ENCODE assay signal across 13 mouse cellular contexts in genomic region chr14:100485489-100485888, GRCm38 (mm10).
DNase-seq lines count a peak whose midpoint lies in the region; ATAC-seq and TF ChIP-seq lines count a peak whose summit lies in the region.
"Had no signal": no experiment of that assay in that cellular context is flagged by ENCODE, and none has a peak within 500 bp of the region (broad histone marks: within the 10 kb centered on the region; RNA-seq: fewer than 3 reads in every experiment).

No protein-coding gene starts in this region.

- no peak overlapping the region for H3K27ac ChIP-seq in heart, embryonic 10.5 days
- no peak overlapping the region for H3K27ac ChIP-seq in midbrain, postnatal 0 days (ENCODE audit: low read depth, low read length)
- H3K27ac ChIP-seq in midbrain, embryonic 10.5 days (replicated peaks), result no peak overlapping the region
- H3K27ac ChIP-seq in stomach, postnatal 0 days (replicated peaks), result no peak overlapping the region
- H3K27ac ChIP-seq: embryonic facial prominence, embryonic 12.5 days; lung, embryonic 15.5 days had no signal

- TF ChIP-seq CTCF in midbrain, postnatal 0 days (IDR thresholded peaks at IDR 0.05), result peak; percentile 61
- peak; percentile 27; the same call in 1 of the 2 replicates for TF ChIP-seq CTCF in brain, embryonic 14.5 days (IDR thresholded peaks at IDR 0.05; ENCODE audit: borderline replicate concordance, extremely low read depth, insufficient read depth, insufficient read length)
- TF ChIP-seq CTCF in stomach, postnatal 0 days (IDR thresholded peaks at IDR 0.05; ENCODE audit: low read depth), result peak; percentile 73

- H3K4me1 ChIP-seq in heart, embryonic 10.5 days, result no peaks in the 10 kb centered on the region
- H3K4me1 ChIP-seq in midbrain, postnatal 0 days (ENCODE audit: insufficient read depth, low read length), result no peaks in the 10 kb centered on the region
- H3K4me1 ChIP-seq in midbrain, embryonic 10.5 days, result no peaks in the 10 kb centered on the region
- no peaks in the 10 kb centered on the region for H3K4me1 ChIP-seq in stomach, postnatal 0 days (replicated peaks; ENCODE audit: control insufficient read depth, insufficient read depth)
- H3K4me1 ChIP-seq: embryonic facial prominence, embryonic 12.5 days; lung, embryonic 15.5 days had no signal

- H3K9me3 ChIP-seq in heart, embryonic 10.5 days, result no peaks in the 10 kb centered on the region
- H3K9me3 ChIP-seq in midbrain, postnatal 0 days (ENCODE audit: low read length), result no peaks in the 10 kb centered on the region
- H3K9me3 ChIP-seq in midbrain, embryonic 10.5 days (replicated peaks), result no peaks in the 10 kb centered on the region
- H3K9me3 ChIP-seq in stomach, postnatal 0 days (ENCODE audit: control insufficient read depth, low read length), result no peaks in the 10 kb centered on the region
- H3K9me3 ChIP-seq: embryonic facial prominence, embryonic 12.5 days; lung, embryonic 15.5 days had no signal

- no peak for ATAC-seq in midbrain, postnatal 0 days (ENCODE audit: low FRiP score)
- no peak for ATAC-seq in stomach, postnatal 0 days (ENCODE audit: low FRiP score, low TSS enrichment)

- no peak for TF ChIP-seq POLR2A in brain, embryonic 14.5 days (IDR thresholded peaks at IDR 0.05; ENCODE audit: borderline replicate concordance, extremely low read depth, insufficient read depth, insufficient read length, poor library complexity, severe bottlenecking)

- no peak overlapping the region for H3K4me3 ChIP-seq in heart, embryonic 10.5 days
- no peak overlapping the region for H3K4me3 ChIP-seq in midbrain, postnatal 0 days (ENCODE audit: low read depth, low read length)
- H3K4me3 ChIP-seq in midbrain, embryonic 10.5 days, result no peak overlapping the region
- no peak overlapping the region for H3K4me3 ChIP-seq in stomach, postnatal 0 days (ENCODE audit: low read depth, low read length)
- H3K4me3 ChIP-seq: embryonic facial prominence, embryonic 12.5 days; lung, embryonic 15.5 days; myocyte had no signal

- WGBS in heart, embryonic 10.5 days, result 69% methylated on average over 3 of the region's 3 CpGs
- WGBS in midbrain, postnatal 0 days, result 66% methylated on average over 3 of the region's 3 CpGs
- 78% methylated on average over 3 of the region's 3 CpGs for WGBS in midbrain, embryonic 10.5 days
- 69% methylated on average over 3 of the region's 3 CpGs for WGBS in stomach, postnatal 0 days

- no peaks in the 10 kb centered on the region for H3K27me3 ChIP-seq in heart, embryonic 10.5 days (ENCODE audit: insufficient read depth, poor library complexity, severe bottlenecking)
- no peaks in the 10 kb centered on the region for H3K27me3 ChIP-seq in midbrain, postnatal 0 days (ENCODE audit: insufficient read depth, low read length)
- no peaks in the 10 kb centered on the region for H3K27me3 ChIP-seq in midbrain, embryonic 10.5 days (ENCODE audit: low read depth, poor library complexity, severe bottlenecking)
- no peaks in the 10 kb centered on the region for H3K27me3 ChIP-seq in stomach, postnatal 0 days (ENCODE audit: control insufficient read depth, insufficient read depth, low read length)
- H3K27me3 ChIP-seq: embryonic facial prominence, embryonic 12.5 days; lung, embryonic 15.5 days had no signal

- H3K9ac ChIP-seq in midbrain, postnatal 0 days (replicated peaks; ENCODE audit: low read length, poor library complexity, severe bottlenecking), result no peak overlapping the region
- H3K9ac ChIP-seq in stomach, postnatal 0 days (ENCODE audit: low read length), result no peak overlapping the region
- H3K9ac ChIP-seq: embryonic facial prominence, embryonic 12.5 days; lung, embryonic 15.5 days had no signal

- no peak overlapping the region for H3K4me2 ChIP-seq in midbrain, postnatal 0 days (ENCODE audit: low read depth, low read length, poor library complexity, severe bottlenecking)
- no peak overlapping the region for H3K4me2 ChIP-seq in stomach, postnatal 0 days (replicated peaks; ENCODE audit: low read depth)
- H3K4me2 ChIP-seq: embryonic facial prominence, embryonic 12.5 days; lung, embryonic 15.5 days had no signal

- TF ChIP-seq EP300 in stomach, postnatal 0 days (optimal IDR thresholded peaks at IDR 0.05), result no peak

- peak; percentile 40 for DNase-seq in heart, postnatal 4 days
- DNase-seq in heart, embryonic 10.5 days (ENCODE audit: low spot score), result no peak
- peak; percentile 41 for DNase-seq in midbrain, postnatal 0 days (ENCODE audit: low spot score)
- no peak for DNase-seq in midbrain, embryonic 10.5 days (ENCODE audit: low spot score)
- DNase-seq in brain, embryonic 14.5 days (ENCODE audit: low read depth), result no peak
- DNase-seq in stomach, postnatal 0 days (ENCODE audit: low spot score), result no peak
- no peak for DNase-seq in ovary, postnatal 36 days (ENCODE audit: low spot score)
- DNase-seq: layer of hippocampus, postnatal 36 days; right cerebral cortex, postnatal 4 days; thymus, postnatal 25 days had no signal

- no peaks in the 10 kb centered on the region for H3K36me3 ChIP-seq in heart, embryonic 10.5 days
- no peaks in the 10 kb centered on the region for H3K36me3 ChIP-seq in midbrain, postnatal 0 days (ENCODE audit: insufficient read depth, low read length)
- no peaks in the 10 kb centered on the region for H3K36me3 ChIP-seq in midbrain, embryonic 10.5 days
- H3K36me3 ChIP-seq in stomach, postnatal 0 days (ENCODE audit: control insufficient read depth, insufficient read depth, low read length), result no peaks in the 10 kb centered on the region
- H3K36me3 ChIP-seq: embryonic facial prominence, embryonic 12.5 days; lung, embryonic 15.5 days had no signal

Comparison
In these comparisons a context has a peak if more than half of its experiments do, and no peak if none do; other contexts are left out.
1. DNase-seq: peak in heart, postnatal 4 days (single experiment) and midbrain, postnatal 0 days (single experiment); none in heart, embryonic 10.5 days (single experiment), midbrain, embryonic 10.5 days (single experiment), brain, embryonic 14.5 days (single experiment), stomach, postnatal 0 days (single experiment) and ovary, postnatal 36 days (single experiment).
2. Peak in every context shown above with its lines, with median percentiles within 50 percentile points of each other: CTCF ChIP-seq.